Mouse (Mus musculus) neural tube, embryonic 15.5 days (tissue): Measurements from ENCODE around the gene Vps8. TPM values are rescaled to one million over a fixed set of nuclear protein-coding genes. Genes with fewer than 3 reads are reported as not detected.

Source experiments
- ATAC-seq: fragments of 200-750 bp; cut with Nextera tagmentation; 2 replicates; pipeline ENCODE4 v1.8.0; 2017; ENCODE audit warnings: mild to moderate bottlenecking, moderate TSS enrichment, moderate library complexity; ENCODE audit not compliant: low FRiP score
- H3K27ac ChIP-seq: fragments of 300-500 bp; sonication (generic); replicated peaks from 2 replicates; pipeline ENCODE4 v1.5.1; 2015; ENCODE audit warnings: mild to moderate bottlenecking, inconsistent platforms
- H3K27me3 ChIP-seq: fragments of 300-500 bp; sonication (generic); replicated peaks from 2 replicates; pipeline ENCODE4 v1.6.1; 2015; ENCODE audit warnings: inconsistent platforms
- H3K36me3 ChIP-seq: fragments of 300-500 bp; sonication (generic); 2 replicates; pipeline ENCODE4 v1.6.1; 2015; ENCODE audit warnings: inconsistent platforms
- H3K4me1 ChIP-seq: fragments of 300-500 bp; sonication (generic); 2 replicates; pipeline ENCODE4 v1.6.1; 2015; ENCODE audit warnings: inconsistent platforms
- H3K4me2 ChIP-seq: fragments of 300-500 bp; sonication (generic); 2 replicates; pipeline ENCODE4 v1.6.1; 2015; ENCODE audit warnings: inconsistent platforms, mild to moderate bottlenecking, moderate library complexity
- H3K4me3 ChIP-seq: fragments of 300-500 bp; sonication (generic); replicated peaks from 2 replicates; pipeline ENCODE4 v1.5.1; 2015; ENCODE audit warnings: mild to moderate bottlenecking, inconsistent platforms
- H3K9ac ChIP-seq: fragments of 300-500 bp; sonication (generic); replicated peaks from 2 replicates; pipeline ENCODE4 v1.6.1; 2015; ENCODE audit warnings: mild to moderate bottlenecking, inconsistent platforms
- H3K9me3 ChIP-seq: fragments of 300-500 bp; sonication (generic); replicated peaks from 2 replicates; pipeline ENCODE4 v1.6.1; 2016; ENCODE audit warnings: inconsistent platforms
- WGBS: fragments of 180-500 bp; shearing (Covaris S2); methylation state at CpG from one replicate; pipeline ENCODE4 v1.1.7; 2015; ENCODE audit warnings: mixed read lengths; 5-methylcytosine and 5-hydroxymethylcytosine counted together
- polyA plus RNA-seq: library from polyadenylated mRNA; unstranded; fragments of >200 nt; fragmentation: Nextera tagmentation; extraction: Ambion mirVana; gene quantifications from 2 replicates; pipeline ENCODE4 v1.2.1, GENCODE M21; 2015

The Vps8 gene
- polyA plus RNA-seq, 1 experiment from 2014 or later: 34.1 TPM

- WGBS: 35% methylated on average over 3 of the region's 3 CpGs
- H3K27me3 ChIP-seq: 0 out of 2 replicates have a peak, but pooled peaks cover 4% of the 10 kb centered on the region
- no peak overlapping the region for H3K27ac ChIP-seq
- no peaks in the 10 kb centered on the region for H3K36me3 ChIP-seq
- H3K4me1 ChIP-seq: peaks cover 14% of the 10 kb centered on the region; the same call in 1 of the 2 replicates
- H3K4me3 ChIP-seq: no peak overlapping the region
- H3K9ac ChIP-seq: no peak overlapping the region
- no peak overlapping the region for H3K4me2 ChIP-seq
- no peaks in the 10 kb centered on the region for H3K9me3 ChIP-seq
- ATAC-seq: no peak
Measured at GRCm38 (mm10) chr16:21389316-21389715, 33.6 kb upstream of the Vps8 start.

- H3K4me3 ChIP-seq: no peak overlapping the region
- H3K27ac ChIP-seq: no peak overlapping the region
- H3K9ac ChIP-seq: no peak overlapping the region
- 56% methylated on average over 5 of the region's 5 CpGs for WGBS
- H3K27me3 ChIP-seq: 0 out of 2 replicates have a peak, but pooled peaks cover 4% of the 10 kb centered on the region
- H3K4me1 ChIP-seq: peaks cover 24% of the 10 kb centered on the region
- no peaks in the 10 kb centered on the region for H3K9me3 ChIP-seq
- no peaks in the 10 kb centered on the region for H3K36me3 ChIP-seq
- ATAC-seq: no peak
- no peak overlapping the region for H3K4me2 ChIP-seq
Measured at GRCm38 (mm10) chr16:21390744-21391143, 32.2 kb upstream of the Vps8 start.

- H3K4me1 ChIP-seq: peaks cover 22% of the 10 kb centered on the region
- H3K27me3 ChIP-seq: 0 out of 2 replicates have a peak, but pooled peaks cover 4% of the 10 kb centered on the region
- 0 out of 2 replicates have a peak, but pooled peaks have one; percentile 4 for ATAC-seq
- H3K4me2 ChIP-seq: no peak overlapping the region
- no peak overlapping the region for H3K9ac ChIP-seq
- no peaks in the 10 kb centered on the region for H3K9me3 ChIP-seq
- H3K4me3 ChIP-seq: no peak overlapping the region
- H3K27ac ChIP-seq: peak overlapping the region; percentile 65
- 67% methylated on average over 6 of the region's 6 CpGs for WGBS
- H3K36me3 ChIP-seq: no peaks in the 10 kb centered on the region
Measured at GRCm38 (mm10) chr16:21392099-21392498, 30.8 kb upstream of the Vps8 start.

GRCm38 (mm10) chr16:21392517-21393112 lies 30.3 kb upstream of the Vps8 start:
- ATAC-seq: peak; percentile 88
- no peak overlapping the region for H3K4me2 ChIP-seq
- H3K4me3 ChIP-seq: no peak overlapping the region
- H3K36me3 ChIP-seq: no peaks in the 10 kb centered on the region
- no peak overlapping the region for H3K9ac ChIP-seq
- 0 out of 2 replicates have a peak, but pooled peaks cover 4% of the 10 kb centered on the region for H3K27me3 ChIP-seq
- peak overlapping the region; percentile 65 for H3K27ac ChIP-seq
- peaks cover 24% of the 10 kb centered on the region for H3K4me1 ChIP-seq
- WGBS: 36% methylated on average over 9 of the region's 9 CpGs
- no peaks in the 10 kb centered on the region for H3K9me3 ChIP-seq

- Histone ChIP-seq H3K27me3 (0 out of 2 replicates have a peak, but pooled peaks cover 4% of the 10 kb centered on the region), H3K36me3 (no peaks in the 10 kb centered on the region), H3K4me3 (no peak overlapping the region), H3K9me3 (no peaks in the 10 kb centered on the region), H3K4me2 (no peak overlapping the region), H3K4me1 (peaks cover 32% of the 10 kb centered on the region), H3K27ac (no peak overlapping the region), H3K9ac (no peak overlapping the region)
- ATAC-seq: no peak
- WGBS: 22% methylated on average over 7 of the region's 7 CpGs
Measured at GRCm38 (mm10) chr16:21395546-21395945, 27.4 kb upstream of the Vps8 start.

- no peak for ATAC-seq
Measured at GRCm38 (mm10) chr16:21397681-21398080, 25.2 kb upstream of the Vps8 start.

GRCm38 (mm10) chr16:21398345-21399051 lies 24.4 kb upstream of the Vps8 start:
- WGBS: 17% methylated on average over 8 of the region's 8 CpGs
- no peak overlapping the region for H3K9ac ChIP-seq
- H3K27me3 ChIP-seq: 0 out of 2 replicates have a peak, but pooled peaks cover 2% of the 10 kb centered on the region
- no peak overlapping the region for H3K4me3 ChIP-seq
- peaks cover 31% of the 10 kb centered on the region for H3K4me1 ChIP-seq
- H3K4me2 ChIP-seq: no peak overlapping the region; the same call in 1 of the 2 replicates
- peak; percentile 28; the same call in 1 of the 2 replicates for ATAC-seq
- H3K36me3 ChIP-seq: no peaks in the 10 kb centered on the region
- peak overlapping the region; percentile 49 for H3K27ac ChIP-seq
- no peaks in the 10 kb centered on the region for H3K9me3 ChIP-seq

More at GRCm38 (mm10) chr16:21397681-21398080, 25.2 kb upstream of the Vps8 start:
- Histone ChIP-seq H3K9ac (no peak overlapping the region), H3K4me3 (no peak overlapping the region), H3K4me1 (peaks cover 33% of the 10 kb centered on the region), H3K4me2 (no peak overlapping the region), H3K27ac (peak overlapping the region; percentile 49), H3K27me3 (0 out of 2 replicates have a peak, but pooled peaks cover 4% of the 10 kb centered on the region), H3K9me3 (no peaks in the 10 kb centered on the region), H3K36me3 (no peaks in the 10 kb centered on the region)
- 33% methylated on average over 5 of the region's 5 CpGs for WGBS

GRCm38 (mm10) chr16:21399942-21400341 lies 23.0 kb upstream of the Vps8 start:
- Histone ChIP-seq H3K4me3 (no peak overlapping the region), H3K9ac (no peak overlapping the region), H3K9me3 (no peaks in the 10 kb centered on the region), H3K4me2 (no peak overlapping the region), H3K4me1 (peaks cover 27% of the 10 kb centered on the region), H3K27me3 (no peaks in the 10 kb centered on the region), H3K36me3 (no peaks in the 10 kb centered on the region), H3K27ac (no peak overlapping the region)
- no peak for ATAC-seq
- WGBS: 78% methylated on average over 4 of the region's 4 CpGs

- Histone ChIP-seq H3K4me1 (peaks cover 21% of the 10 kb centered on the region), H3K36me3 (no peaks in the 10 kb centered on the region), H3K27me3 (no peaks in the 10 kb centered on the region), H3K9me3 (no peaks in the 10 kb centered on the region), H3K27ac (no peak overlapping the region), H3K4me3 (no peak overlapping the region), H3K9ac (no peak overlapping the region; the same call in 1 of the 2 replicates), H3K4me2 (no peak overlapping the region)
- 71% methylated on average over 17 of the region's 17 CpGs for WGBS
- ATAC-seq: no peak
Measured at GRCm38 (mm10) chr16:21402068-21402467, 20.9 kb upstream of the Vps8 start.

GRCm38 (mm10) chr16:21403402-21403801 lies 19.5 kb upstream of the Vps8 start:
- Histone ChIP-seq H3K4me2 (no peak overlapping the region), H3K36me3 (no peaks in the 10 kb centered on the region), H3K27ac (no peak overlapping the region), H3K9me3 (no peaks in the 10 kb centered on the region), H3K4me3 (no peak overlapping the region), H3K27me3 (no peaks in the 10 kb centered on the region), H3K4me1 (peaks cover 12% of the 10 kb centered on the region), H3K9ac (no peak overlapping the region)
- 74% methylated on average over 2 of the region's 2 CpGs for WGBS
- no peak for ATAC-seq

GRCm38 (mm10) chr16:21404631-21405030 lies 18.3 kb upstream of the Vps8 start:
- no peaks in the 10 kb centered on the region for H3K36me3 ChIP-seq
- no peaks in the 10 kb centered on the region for H3K9me3 ChIP-seq
- H3K27me3 ChIP-seq: no peaks in the 10 kb centered on the region
- no peak overlapping the region for H3K4me2 ChIP-seq
- H3K4me3 ChIP-seq: no peak overlapping the region
- ATAC-seq: no peak
- H3K27ac ChIP-seq: no peak overlapping the region
- no peak overlapping the region for H3K9ac ChIP-seq
- 41% methylated on average over 5 of the region's 5 CpGs for WGBS
- H3K4me1 ChIP-seq: 0 out of 2 replicates have a peak, but pooled peaks cover 7% of the 10 kb centered on the region
